Mouse (Mus musculus) B cell, adult 2 months (primary cell): ENCODE measurements around the gene Lrp10.

ENCODE experiments used
- DNase-seq, 2 experiments: peaks; one replicate each; pipeline ENCODE4 v3.0.0; 2022

The Lrp10 gene

GRCm38 (mm10) chr14:54475941-54476844 is 12.3 kb downstream of the Lrp10 start, which contains the start of gene Rem2:
Gene Rem2 (plus strand): TSS chr14:54476100.
- no peak for DNase-seq

GRCm38 (mm10) chr14:54477172-54477909 is 13.4 kb downstream of the Lrp10 start:
- DNase-seq, result peak in 1 of 2 experiments; percentile 41

GRCm38 (mm10) chr14:54479451-54479920 is 15.5 kb downstream of the Lrp10 start:
- DNase-seq, result peak; percentile 65

- peak; percentile 50 to 56 for DNase-seq
Observed at GRCm38 (mm10) chr14:54480673-54481072, 16.7 kb downstream of the Lrp10 start.

GRCm38 (mm10) chr14:54481402-54481801 is 17.5 kb downstream of the Lrp10 start:
- peak in 1 of 2 experiments; percentile 27 for DNase-seq

- peak; percentile 87 to 88 for DNase-seq
Observed at GRCm38 (mm10) chr14:54482498-54482897, 18.6 kb downstream of the Lrp10 start.

- DNase-seq, result no peak
Observed at GRCm38 (mm10) chr14:54485899-54486298, 22.0 kb downstream of the Lrp10 start.

GRCm38 (mm10) chr14:54487732-54488131 is 23.8 kb downstream of the Lrp10 start:
- DNase-seq, result no peak

GRCm38 (mm10) chr14:54488350-54488749 is 24.4 kb downstream of the Lrp10 start:
- no peak for DNase-seq

GRCm38 (mm10) chr14:54492345-54493131 is 28.6 kb downstream of the Lrp10 start:
- DNase-seq, result peak; percentile 29 to 35

- DNase-seq, result peak in 1 of 2 experiments; percentile 20
Observed at GRCm38 (mm10) chr14:54493236-54493635, 29.3 kb downstream of the Lrp10 start.

GRCm38 (mm10) chr14:54494234-54494633 is 30.3 kb downstream of the Lrp10 start:
- DNase-seq, result peak; percentile 84 to 86

- no peak for DNase-seq
Observed at GRCm38 (mm10) chr14:54496706-54497105, 32.8 kb downstream of the Lrp10 start.

- DNase-seq, result no peak
Observed at GRCm38 (mm10) chr14:54499330-54499729, 35.4 kb downstream of the Lrp10 start.

GRCm38 (mm10) chr14:54501365-54501764 is 37.4 kb downstream of the Lrp10 start:
- no peak for DNase-seq

- no peak for DNase-seq
Observed at GRCm38 (mm10) chr14:54503092-54503491, 39.2 kb downstream of the Lrp10 start.

GRCm38 (mm10) chr14:54509774-54510173 is 45.8 kb downstream of the Lrp10 start:
- no peak for DNase-seq

- no peak for DNase-seq
Observed at GRCm38 (mm10) chr14:54516710-54517310, 52.9 kb downstream of the Lrp10 start.
